Mouse (Mus musculus) macrophage (primary cell): Measurements from ENCODE around the gene Zfp955b. TPM values are rescaled to one million over a fixed set of nuclear protein-coding genes. Genes with fewer than 3 reads are reported as not detected.
"Not testable (repeated sequence)": the region's sequence is repeated elsewhere in the genome, so short reads cannot be mapped to it uniquely, and the experiment has no call there.

Source experiments
- H3K27ac ChIP-seq: fragments of 350-480 bp; formaldehyde crosslinking; 2 replicates; pipeline ENCODE4 v1.9.0; 2021
- H3K36me3 ChIP-seq: fragments of 350-480 bp; formaldehyde crosslinking; 2 replicates; pipeline ENCODE4 v1.9.0; 2021; ENCODE audit errors: inconsistent target
- H3K4me3 ChIP-seq: fragments of 350-480 bp; formaldehyde crosslinking; 2 replicates; pipeline ENCODE4 v1.9.0; 2021; ENCODE audit errors: inconsistent target
- H3K79me2 ChIP-seq: fragments of 350-480 bp; formaldehyde crosslinking; 2 replicates; pipeline ENCODE4 v1.9.0; 2021; ENCODE audit errors: inconsistent target
- WGBS: methylation state at CpG from one replicate; pipeline ENCODE4 v1.1.7; 2026; ENCODE audit warnings: inconsistent platforms; ENCODE audit not compliant: missing documents; 5-methylcytosine and 5-hydroxymethylcytosine counted together
- polyA plus RNA-seq: library from polyadenylated mRNA; stranded (reverse); fragments of 250-400 nt; gene quantifications from 3 replicates; pipeline ENCODE4 v1.2.4, GENCODE M21; 2018; ENCODE audit warnings: inconsistent platforms
- total RNA-seq, 78 experiments: library from RNA; depleted of rRNA; stranded (reverse); fragments of 250-400 nt; gene quantifications; 1 replicate in 9 of 78; 2 replicates in 24 of 78; 3 replicates in 43 of 78; 4 replicates in 2 of 78; pipeline ENCODE4 v1.2.4; 2018; ENCODE audit warnings: inconsistent platforms in 56 of 78

The Zfp955b gene
- 10 to 100 TPM in 6 of 26 experiments, 1 to 10 TPM in 19, under 1 TPM in 1; 0.66 to 17.4 (median 5.3) TPM for total RNA-seq (2018; cell fraction: chromatin; rRNA removed)
- total RNA-seq (2018; cell fraction: cytosol; rRNA removed): 1 to 10 TPM in 18 of 26 experiments, under 1 TPM in 8; 0.37 to 3.9 (median 2.0) TPM
- total RNA-seq (2018; cell fraction: nucleus; rRNA removed): 10 to 100 TPM in 3 of 26 experiments, 1 to 10 TPM in 19, under 1 TPM in 4; 0.60 to 11.8 (median 3.3) TPM
- polyA plus RNA-seq: 2.9 to 3.9 TPM (median 3.5 TPM) in 3 replicates

- no CpG with 5 or more reads among the region's 25 CpGs for WGBS
- H3K79me2 ChIP-seq, H3K36me3 ChIP-seq, H3K27ac ChIP-seq: not testable (repeated sequence)
- H3K4me3 ChIP-seq: peak within 1 kb of the TSS; percentile 8; the same call in 1 of the 2 replicates
These were observed at the start of gene Zfp955b for GRCm38 (mm10) chr17:33289039-33289875. Gene Zfp955b, plus strand, starts transcription at chr17:33289544.

GRCm38 (mm10) chr17:33254530-33255318, 34.6 kb upstream of the Zfp955b start, which contains the start of gene Zfp955a:
Gene Zfp955a, minus strand, starts transcription at chr17:33255145.
- H3K36me3 ChIP-seq, H3K27ac ChIP-seq, H3K79me2 ChIP-seq: not testable (repeated sequence)
- no CpG with 5 or more reads among the region's 34 CpGs for WGBS
- peak within 1 kb of the TSS; percentile 9; the same call in 1 of the 2 replicates for H3K4me3 ChIP-seq

- H3K36me3 ChIP-seq, H3K79me2 ChIP-seq, H3K4me3 ChIP-seq, H3K27ac ChIP-seq: not testable (repeated sequence)
- no CpG with 5 or more reads among the region's 2 CpGs for WGBS
These were observed 34.1 kb upstream of the Zfp955b start for GRCm38 (mm10) chr17:33255319-33255657.

GRCm38 (mm10) chr17:33264376-33264775, 25.0 kb upstream of the Zfp955b start, which contains the start of gene Olfr63:
Gene Olfr63, plus strand, starts transcription at chr17:33264676.
- Histone ChIP-seq H3K36me3 (no peaks in the 10 kb centered on the region), H3K27ac (no peak within 1 kb of the TSS), H3K79me2 (no peaks in the 10 kb centered on the region), H3K4me3 (no peak within 1 kb of the TSS)
- WGBS: 87% methylated on average over 1 of the region's 1 CpGs

- H3K4me3 ChIP-seq: no peak overlapping the region
- WGBS: 92% methylated on average over 9 of the region's 9 CpGs
- H3K27ac ChIP-seq: no peak overlapping the region
- H3K36me3 ChIP-seq: no peaks in the 10 kb centered on the region
- no peaks in the 10 kb centered on the region for H3K79me2 ChIP-seq
These were observed 20.4 kb upstream of the Zfp955b start for GRCm38 (mm10) chr17:33268907-33269306.

- H3K36me3 ChIP-seq, H3K27ac ChIP-seq, H3K79me2 ChIP-seq: not testable (repeated sequence)
- peak overlapping the region; percentile 8; the same call in 1 of the 2 replicates for H3K4me3 ChIP-seq
- no CpG with 5 or more reads among the region's 9 CpGs for WGBS
These were observed 469 bp downstream of the Zfp955b start for GRCm38 (mm10) chr17:33289876-33290149.

- Histone ChIP-seq H3K4me3 (no peak overlapping the region), H3K27ac (no peak overlapping the region), H3K36me3 (no peaks in the 10 kb centered on the region), H3K79me2 (peaks cover 96% of the 10 kb centered on the region)
- WGBS: 100% methylated on average over 1 of the region's 1 CpGs
These were observed 63.6 kb downstream of the Zfp955b start for GRCm38 (mm10) chr17:33352981-33353380.

Other genes with a start within 250 kb of the Zfp955b start
- not detected in 3 replicates for gene 4921501E09Rik, start 221.5 kb upstream of the Zfp955b start, polyA plus RNA-seq
- gene Zfp563, start 200.2 kb upstream of the Zfp955b start, polyA plus RNA-seq: 3.5 to 4.6 TPM (median 4.3 TPM) in 3 replicates
- not detected in 3 replicates for gene Morc2b, start 149.9 kb upstream of the Zfp955b start, polyA plus RNA-seq
- not detected in 3 replicates for gene Olfr55, start 121.1 kb upstream of the Zfp955b start, polyA plus RNA-seq
- not detected in 3 replicates for gene Olfr239, start 98.2 kb upstream of the Zfp955b start, polyA plus RNA-seq
- not detected in 3 replicates for gene Olfr1564, start 67.9 kb upstream of the Zfp955b start, polyA plus RNA-seq
- gene Zfp955a, start 34.4 kb upstream of the Zfp955b start, polyA plus RNA-seq: 5.4 to 7.3 TPM (median 5.6 TPM) in 3 replicates
- not detected in 3 replicates for gene Olfr63, start 24.9 kb upstream of the Zfp955b start, polyA plus RNA-seq
- 3.4 to 5.2 TPM (median 5.1 TPM) in 3 replicates for gene Zfp81, start 69.3 kb downstream of the Zfp955b start, polyA plus RNA-seq
- gene Zfp101, start 105.1 kb downstream of the Zfp955b start, polyA plus RNA-seq: 3.2 to 4.0 TPM (median 3.5 TPM) in 3 replicates
- gene Actl9, start 143.4 kb downstream of the Zfp955b start, polyA plus RNA-seq: not detected in 3 replicates
- gene Adamts10, start 234.7 kb downstream of the Zfp955b start, polyA plus RNA-seq: 3.1 to 10.3 TPM (median 5.1 TPM) in 3 replicates